Mouse (Mus musculus) heart, embryonic 15.5 days (tissue): ENCODE results near the gene Rps7. TPM values are rescaled to one million over a fixed set of nuclear protein-coding genes. Genes with fewer than 3 reads are reported as not detected.

Experiments used
- ATAC-seq: fragments of 200-750 bp; cut with Nextera tagmentation; replicated peaks from 2 replicates; pipeline ENCODE4 v1.8.0; 2017; ENCODE audit warnings: low read depth, moderate TSS enrichment; ENCODE audit not compliant: insufficient number of reproducible peaks, insufficient read depth, low FRiP score
- H3K27ac ChIP-seq: fragments of 300-500 bp; sonication (generic); 2 replicates; pipeline ENCODE4 v1.5.1; 2015; ENCODE audit warnings: mild to moderate bottlenecking, inconsistent platforms
- H3K27me3 ChIP-seq: fragments of 300-500 bp; sonication (generic); 2 replicates; pipeline ENCODE4 v1.6.1; 2015; ENCODE audit warnings: inconsistent platforms
- H3K36me3 ChIP-seq: fragments of 300-500 bp; sonication (generic); 2 replicates; pipeline ENCODE4 v1.6.1; 2015; ENCODE audit warnings: mild to moderate bottlenecking, inconsistent platforms
- H3K4me1 ChIP-seq: fragments of 300-500 bp; sonication (generic); replicated peaks from 2 replicates; pipeline ENCODE4 v1.6.1; 2015; ENCODE audit warnings: inconsistent platforms
- H3K4me2 ChIP-seq: fragments of 300-500 bp; sonication (generic); 2 replicates; pipeline ENCODE4 v1.6.1; 2015; ENCODE audit warnings: inconsistent platforms, mild to moderate bottlenecking, moderate library complexity
- H3K4me3 ChIP-seq: fragments of 300-500 bp; sonication (generic); 2 replicates; pipeline ENCODE4 v1.5.1; 2015; ENCODE audit warnings: mild to moderate bottlenecking, inconsistent platforms
- H3K9ac ChIP-seq: fragments of 300-500 bp; sonication (generic); 2 replicates; pipeline ENCODE4 v1.6.1; 2015; ENCODE audit warnings: mild to moderate bottlenecking, inconsistent platforms
- H3K9me3 ChIP-seq: fragments of 300-500 bp; sonication (generic); replicated peaks from 2 replicates; pipeline ENCODE4 v1.6.1; 2016; ENCODE audit warnings: inconsistent platforms
- WGBS: fragments of 180-500 bp; shearing (Covaris S2); methylation state at CpG from one replicate; pipeline ENCODE4 v1.1.7; 2015; ENCODE audit warnings: mixed read lengths; 5-methylcytosine and 5-hydroxymethylcytosine counted together
- microRNA-seq: library from miRNA; unstranded; fragments of <30 nt; microRNA quantifications from one replicate; pipeline ENCODE4, GENCODE M21; 2016
- polyA plus RNA-seq: library from polyadenylated mRNA; unstranded; fragments of >200 nt; fragmentation: Nextera tagmentation; extraction: Ambion mirVana; gene quantifications from 2 replicates; pipeline ENCODE4 v1.2.1, GENCODE M21; 2015

The Rps7 gene
- polyA plus RNA-seq, 1 experiment from 2014 or later, result 408 TPM

GRCm38 (mm10) chr12:28584036-28584435, 51.7 kb downstream of the Rps7 start:
- Histone ChIP-seq H3K27ac (no peak overlapping the region), H3K4me2 (no peak overlapping the region), H3K36me3 (no peaks in the 10 kb centered on the region), H3K9ac (no peak overlapping the region), H3K27me3 (peaks cover 10% of the 10 kb centered on the region), H3K9me3 (no peaks in the 10 kb centered on the region), H3K4me1 (no peaks in the 10 kb centered on the region), H3K4me3 (no peak overlapping the region)
- 66% methylated on average over 3 of the region's 3 CpGs for WGBS
- no peak for ATAC-seq

GRCm38 (mm10) chr12:28582423-28582822, 53.3 kb downstream of the Rps7 start, which contains the start of gene Allc:
TSS of gene Allc (minus strand) at chr12:28582523.
- H3K4me3 ChIP-seq, result no peak within 1 kb of the TSS
- WGBS, result 67% methylated on average over 8 of the region's 8 CpGs
- H3K4me1 ChIP-seq, result no peaks in the 10 kb centered on the region
- H3K9ac ChIP-seq, result no peak within 1 kb of the TSS
- ATAC-seq, result no peak
- H3K27me3 ChIP-seq, result no peaks in the 10 kb centered on the region
- no peak within 1 kb of the TSS for H3K27ac ChIP-seq
- no peaks in the 10 kb centered on the region for H3K9me3 ChIP-seq
- H3K4me2 ChIP-seq, result no peak within 1 kb of the TSS
- no peaks in the 10 kb centered on the region for H3K36me3 ChIP-seq

Small RNAs within 50 kb of the gene (microRNA-seq; reads per million reads assigned to microRNA genes)
- gene Mir6937, result not detected

Other genes with a start within 250 kb of the Rps7 start
- not detected in 2 replicates for gene Dcdc2c, start 83.6 kb downstream of the Rps7 start, polyA plus RNA-seq
- gene Allc, start 53.4 kb downstream of the Rps7 start, polyA plus RNA-seq, result 0.13 TPM in 1 of 2 replicates, not detected in the other
- 17.5 TPM in 2 replicates for gene Colec11, start 12.6 kb downstream of the Rps7 start, polyA plus RNA-seq
- 17.3 and 20.4 TPM in 2 replicates for gene Rnaseh1, start 13.6 kb upstream of the Rps7 start, polyA plus RNA-seq
- gene Adi1, start 39.3 kb upstream of the Rps7 start, polyA plus RNA-seq, result 41.1 and 48.7 TPM in 2 replicates
- gene Trappc12, start 114.5 kb upstream of the Rps7 start, polyA plus RNA-seq, result 27.7 and 33.1 TPM in 2 replicates
- 17.2 and 23.7 TPM in 2 replicates for gene Eipr1, start 115.8 kb upstream of the Rps7 start, polyA plus RNA-seq